Mouse (Mus musculus): ENCODE data around the gene Pno1. TPM values are rescaled to one million over a fixed set of nuclear protein-coding genes. Genes with fewer than 3 reads are reported as not detected.

Pno1 gene
- polyA plus RNA-seq, 1 experiment from 2014 or later: 56.2 TPM

DNA sequence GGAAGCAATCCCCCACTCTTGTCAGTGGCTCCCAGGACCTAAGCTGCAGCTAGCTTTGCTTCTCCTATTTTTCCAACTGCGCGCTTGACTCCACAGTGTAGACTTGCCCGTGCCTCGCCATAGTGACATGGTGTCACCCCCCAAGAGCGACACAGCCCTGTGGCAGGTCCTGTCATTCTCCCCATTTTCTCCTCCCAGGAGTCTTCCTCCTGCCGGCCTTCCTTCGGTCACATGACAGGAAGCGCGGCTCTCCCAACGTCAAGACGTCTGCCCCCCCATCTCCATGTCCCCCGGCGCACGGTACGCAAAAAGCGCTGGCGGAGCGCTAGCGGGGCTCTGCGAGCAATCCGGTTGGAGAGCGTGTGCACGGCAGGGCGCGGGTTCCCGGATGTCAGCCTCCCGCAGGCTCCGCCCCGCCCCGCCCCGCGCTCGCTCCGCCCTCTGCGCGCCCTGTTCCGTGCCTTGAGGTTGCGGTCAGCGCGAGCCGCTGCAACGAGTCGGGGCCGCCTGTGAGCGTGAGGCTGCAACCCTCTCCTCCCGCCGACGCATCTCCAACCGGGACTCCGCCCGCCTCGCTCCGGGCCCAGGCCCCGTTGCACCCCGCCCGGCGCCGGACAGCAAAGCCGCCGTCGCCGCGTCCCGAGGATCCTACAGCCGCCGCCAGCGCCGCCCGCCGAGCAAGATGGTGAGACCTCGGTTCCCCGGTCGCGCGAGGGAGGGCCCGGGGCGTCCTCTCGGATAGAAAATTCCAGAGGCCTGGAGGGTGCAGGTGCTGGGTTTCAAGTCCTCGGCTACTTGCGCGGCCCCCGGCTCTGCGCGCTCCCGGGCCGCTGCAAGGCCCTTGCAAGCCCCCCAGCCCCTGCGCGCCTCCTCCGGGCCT, 52.3 kb downstream of the Pno1 start, which contains the start of gene Ppp3r1:
TSS of gene Ppp3r1 (plus strand) at position 406 of the 880 bp plus-strand sequence.
- CTCF ChIA-PET: no interaction called here
- in situ Hi-C loops (cut with MboI; ENCODE audit: low pct_unique_long_range_greater_than_20kb): no loop called here
- DNase-seq (ENCODE audit: low read depth, low spot score) (peak; percentile 68), ATAC-seq (peak; percentile 96)
- POLR2A ChIA-PET: no interaction called here
- no peak for TF ChIP-seq CTCF (IDR thresholded peaks at IDR 0.05)
- peaks cover 4% of the 10 kb centered on the region for H3K27me3 ChIP-seq

Other genes with a start within 250 kb of the Pno1 start
- gene Cnrip1, start 160.0 kb downstream of the Pno1 start, polyA plus RNA-seq (2021): 0.08 TPM
- gene Plek, start 159.2 kb downstream of the Pno1 start, polyA plus RNA-seq (2021): not detected
- gene Ppp3r1, start 52.3 kb downstream of the Pno1 start, polyA plus RNA-seq (2021): 103 TPM
- gene Wdr92, start 29.5 kb downstream of the Pno1 start, polyA plus RNA-seq (2021): 19.8 TPM
- gene C1d, start 46.0 kb upstream of the Pno1 start, polyA plus RNA-seq (2021): 88.5 TPM

Data from Patski (cell line).